Mouse (Mus musculus) megakaryocyte, embryonic 14.5 days (primary cell): ENCODE measurements around the gene Zfp365.

Experiments
- FLI1 ChIP-seq: IDR thresholded peaks from 2 replicates; pipeline ENCODE4 v1.6.1; 2012; ENCODE audit warnings: low read length, inconsistent platforms, mixed read lengths
- GATA1 ChIP-seq: IDR thresholded peaks from 3 replicates; pipeline ENCODE4 v1.6.1; 2012; ENCODE audit warnings: mixed read lengths, low read length, inconsistent platforms, borderline replicate concordance

GRCm38 (mm10) chr10:67943513-67943912, 31.1 kb upstream of the Zfp365 start:
- TF ChIP-seq GATA1, result no peak
- no peak for TF ChIP-seq FLI1
